14 mouse cellular contexts compared by ENCODE assay signal in genomic region chr12:91932490-91933361, GRCm38 (mm10).
DNase-seq lines count a peak whose midpoint lies in the region; ATAC-seq and TF ChIP-seq lines count a peak whose summit lies in the region.
"Had no signal": no experiment of that assay in that cellular context is flagged by ENCODE, and none has a peak within 500 bp of the region (broad histone marks: within the 10 kb centered on the region; RNA-seq: fewer than 3 reads in every experiment).

No protein-coding gene starts in this region.

- 56% methylated on average over 7 of the region's 7 CpGs for WGBS in liver, embryonic 11.5 days
- WGBS in liver, postnatal 0 days (ENCODE audit: insufficient replicate concordance): 51% methylated on average over 7 of the region's 7 CpGs

- DNase-seq in frontal cortex, postnatal 10 days (ENCODE audit: low spot score in 2 of 2): no peak
- peak; percentile 7 for DNase-seq in liver, embryonic 11.5 days (ENCODE audit: low spot score)
- DNase-seq in liver: no peak
- peak; percentile 82 for DNase-seq in brain, embryonic 14.5 days (ENCODE audit: low read depth)
- DNase-seq in liver, postnatal 0 days: no peak
- no peak for DNase-seq in adrenal gland, adult 2 months
- no peak for DNase-seq in gastrocnemius, postnatal 4 days (ENCODE audit: low spot score in 2 of 2)
- DNase-seq: heart, adult 18-20 months; kidney, adult 18-20 months; liver, embryonic 13.5 days; right cerebral cortex, postnatal 25 days had no signal

- H3K4me1 ChIP-seq in liver, embryonic 11.5 days (replicated peaks; ENCODE audit: control insufficient read depth, insufficient read depth, low read length): no peaks in the 10 kb centered on the region
- no peaks in the 10 kb centered on the region for H3K4me1 ChIP-seq in liver, postnatal 0 days (ENCODE audit: insufficient read depth)
- H3K4me1 ChIP-seq: embryonic facial prominence, embryonic 12.5 days; liver, embryonic 13.5 days had no signal

- no peaks in the 10 kb centered on the region for H3K36me3 ChIP-seq in liver, embryonic 11.5 days (ENCODE audit: control insufficient read depth, insufficient read depth, low read length)
- H3K36me3 ChIP-seq in liver, postnatal 0 days (replicated peaks; ENCODE audit: insufficient read depth, low read length): no peaks in the 10 kb centered on the region
- H3K36me3 ChIP-seq: embryonic facial prominence, embryonic 12.5 days; liver, embryonic 13.5 days had no signal

- peak; percentile 65 for ATAC-seq in frontal cortex, adult (ENCODE audit: low TSS enrichment)
- ATAC-seq in liver, embryonic 11.5 days (replicated peaks; ENCODE audit: low FRiP score): no peak
- ATAC-seq in liver, postnatal 0 days: no peak

- no peaks in the 10 kb centered on the region for H3K27me3 ChIP-seq in liver, embryonic 11.5 days (replicated peaks; ENCODE audit: control insufficient read depth, insufficient read depth, low read length)
- no peaks in the 10 kb centered on the region for H3K27me3 ChIP-seq in liver, postnatal 0 days (ENCODE audit: insufficient read depth, low read length)
- H3K27me3 ChIP-seq: embryonic facial prominence, embryonic 12.5 days; liver, embryonic 13.5 days had no signal

- H3K9ac ChIP-seq in liver, embryonic 11.5 days (ENCODE audit: low read depth, low read length): no peak overlapping the region
- H3K9ac ChIP-seq in liver, postnatal 0 days (replicated peaks): no peak overlapping the region
- H3K9ac ChIP-seq: embryonic facial prominence, embryonic 12.5 days; liver, embryonic 13.5 days had no signal

- H3K4me3 ChIP-seq in liver, embryonic 11.5 days (ENCODE audit: low read depth, low read length): no peak overlapping the region
- no peak overlapping the region for H3K4me3 ChIP-seq in liver, postnatal 0 days (ENCODE audit: low read depth, low read length)
- H3K4me3 ChIP-seq: embryonic facial prominence, embryonic 12.5 days; liver, embryonic 13.5 days; myocyte had no signal

- no peak overlapping the region for H3K27ac ChIP-seq in liver, embryonic 11.5 days (ENCODE audit: low read depth, low read length)
- no peak overlapping the region for H3K27ac ChIP-seq in liver, postnatal 0 days (ENCODE audit: low read depth)
- H3K27ac ChIP-seq: embryonic facial prominence, embryonic 12.5 days; liver, embryonic 13.5 days had no signal

- H3K9me3 ChIP-seq in liver, embryonic 11.5 days (ENCODE audit: control insufficient read depth, low read length): no peaks in the 10 kb centered on the region
- no peaks in the 10 kb centered on the region for H3K9me3 ChIP-seq in liver, postnatal 0 days (ENCODE audit: low read length)
- H3K9me3 ChIP-seq: embryonic facial prominence, embryonic 12.5 days; liver, embryonic 13.5 days had no signal

- TF ChIP-seq EP300 in liver, postnatal 0 days (IDR thresholded peaks at IDR 0.05; ENCODE audit: low read depth): no peak

- TF ChIP-seq POLR2A in brain, embryonic 14.5 days (IDR thresholded peaks at IDR 0.05; ENCODE audit: borderline replicate concordance, extremely low read depth, insufficient read depth, insufficient read length, poor library complexity, severe bottlenecking): no peak

- no peak overlapping the region for H3K4me2 ChIP-seq in liver, embryonic 11.5 days
- 0 out of 2 replicates have a peak overlapping the region, but pooled peaks have one; percentile 32 for H3K4me2 ChIP-seq in liver, postnatal 0 days (ENCODE audit: low read depth, low read length)
- H3K4me2 ChIP-seq: embryonic facial prominence, embryonic 12.5 days; liver, embryonic 13.5 days had no signal

- TF ChIP-seq CTCF in brain, embryonic 14.5 days (IDR thresholded peaks at IDR 0.05; ENCODE audit: borderline replicate concordance, extremely low read depth, insufficient read depth, insufficient read length): no peak
- TF ChIP-seq CTCF in liver, postnatal 0 days (IDR thresholded peaks at IDR 0.05; ENCODE audit: low read depth): no peak

Comparison
In these comparisons a context has a peak if more than half of its experiments do, and no peak if none do; other contexts are left out.
1. DNase-seq: peak in liver, embryonic 11.5 days (single experiment) and brain, embryonic 14.5 days (single experiment); none in frontal cortex, postnatal 10 days (0 of 2), liver (single experiment), liver, postnatal 0 days (single experiment), adrenal gland, adult 2 months (single experiment) and gastrocnemius, postnatal 4 days (0 of 2).